Mouse (Mus musculus) MEL (cell line): ENCODE measurements around the gene 4930544D05Rik. TPM values are rescaled to one million over a fixed set of nuclear protein-coding genes. Genes with fewer than 3 reads are reported as not detected.
A peak's percentile ranks its signal among the peaks of the same experiment; 100 is the strongest.

ENCODE experiments used
- DNase-seq: peaks from one replicate; pipeline ENCODE4 v3.0.0; 2011; ENCODE audit warnings: low read depth, low spot score
- H3K27ac ChIP-seq: 2 replicates; pipeline ENCODE4 v1.5.1; 2012; ENCODE audit warnings: low read depth, mild to moderate bottlenecking, control low read depth, low read length, moderate library complexity; ENCODE audit not compliant: control insufficient read depth
- H3K27me3 ChIP-seq, 2 experiments: fragments of 150-350 bp in 1 of 2; sonication (generic) in 1 of 2; 2 replicates each; pipeline ENCODE4 v1.6.1; 2012; ENCODE audit warnings: low read length in 2 of 2, mild to moderate bottlenecking in 2 of 2, improper control_type of control experiment in 1 of 2, moderate library complexity in 1 of 2; ENCODE audit not compliant: insufficient read depth in 2 of 2, control insufficient read depth in 1 of 2
- H3K36me3 ChIP-seq, 2 experiments: 2 replicates each; pipeline ENCODE4 v1.6.1; 2012 to 2014; ENCODE audit warnings: low read length in 2 of 2, improper control_type of control experiment in 1 of 2, inconsistent platforms in 1 of 2, mild to moderate bottlenecking in 1 of 2; ENCODE audit not compliant: insufficient read depth in 2 of 2, control insufficient read depth in 1 of 2
- H3K4me1 ChIP-seq, 2 experiments: fragments of 150-350 bp in 1 of 2; sonication (generic) in 1 of 2; 2 replicates each; pipeline ENCODE4 v1.6.1; 2012; ENCODE audit warnings: low read length in 2 of 2, improper control_type of control experiment in 1 of 2, mild to moderate bottlenecking in 1 of 2; ENCODE audit not compliant: insufficient read depth in 2 of 2, control insufficient read depth in 1 of 2
- H3K4me3 ChIP-seq, 2 experiments: fragments of 150-350 bp in 1 of 2; sonication (generic) in 1 of 2; 2 replicates each; pipeline ENCODE4 v1.5.1; 2012; ENCODE audit warnings: low read depth in 2 of 2, low read length in 2 of 2, mild to moderate bottlenecking in 2 of 2, moderate library complexity in 2 of 2, control low read depth in 1 of 2, improper control_type of control experiment in 1 of 2; ENCODE audit not compliant: control insufficient read depth in 1 of 2, insufficient read depth in 1 of 2
- H3K79me2 ChIP-seq: 2 replicates; pipeline ENCODE4 v1.6.1; 2012; ENCODE audit warnings: mild to moderate bottlenecking, low read length, moderate library complexity; ENCODE audit not compliant: control insufficient read depth, poor library complexity, insufficient read depth
- H3K9ac ChIP-seq: 2 replicates; pipeline ENCODE4 v1.6.1; 2012; ENCODE audit warnings: low read depth, mild to moderate bottlenecking, control low read depth, low read length, moderate library complexity; ENCODE audit not compliant: control insufficient read depth, poor library complexity, severe bottlenecking
- H3K9me3 ChIP-seq: fragments of 150-350 bp; sonication (generic); replicated peaks from 2 replicates; pipeline ENCODE4 v1.6.1; 2012; ENCODE audit warnings: mild to moderate bottlenecking, low read length, improper control_type of control experiment, moderate library complexity; ENCODE audit not compliant: insufficient read depth
- CHD2 ChIP-seq: IDR thresholded peaks from 2 replicates; pipeline ENCODE4 v1.6.1; 2011; ENCODE audit warnings: low read length, improper control_type of control experiment
- E2F4 ChIP-seq: IDR thresholded peaks from 2 replicates; pipeline ENCODE4 v1.6.1; 2011; ENCODE audit warnings: low read depth, low read length, improper control_type of control experiment, borderline replicate concordance
- ELF1 ChIP-seq: IDR thresholded peaks from 2 replicates; pipeline ENCODE4 v1.6.1; 2014; ENCODE audit warnings: low read depth, mild to moderate bottlenecking, inconsistent platforms, low read length, improper control_type of control experiment, moderate library complexity
- EP300 ChIP-seq, 2 experiments: IDR thresholded peaks; 2 replicates each; pipeline ENCODE4 v1.6.1; 2011; ENCODE audit warnings: improper control_type of control experiment in 2 of 2, low read length in 2 of 2, low read depth in 1 of 2, mild to moderate bottlenecking in 1 of 2
- ETS1 ChIP-seq: IDR thresholded peaks from 2 replicates; pipeline ENCODE4 v1.6.1; 2012; ENCODE audit warnings: low read depth, mild to moderate bottlenecking, inconsistent platforms, low read length, improper control_type of control experiment, moderate library complexity
- GATA1 ChIP-seq: IDR thresholded peaks from 2 replicates; pipeline ENCODE4 v1.6.1; 2011; ENCODE audit warnings: low read depth, low read length, improper control_type of control experiment
- HCFC1 ChIP-seq: IDR thresholded peaks from 2 replicates; pipeline ENCODE4 v1.6.1; 2012; ENCODE audit warnings: low read depth, mild to moderate bottlenecking, inconsistent platforms, low read length, improper control_type of control experiment, moderate library complexity
- JUND ChIP-seq: IDR thresholded peaks from 2 replicates; pipeline ENCODE4 v1.6.1; 2011; ENCODE audit warnings: low read depth, mild to moderate bottlenecking, improper control_type of control experiment, low read length
- KAT2A ChIP-seq: conservative IDR thresholded peaks from 2 replicates; pipeline ENCODE4 v1.6.1; 2012; ENCODE audit warnings: low read depth, low read length, improper control_type of control experiment, inconsistent platforms
- MAZ ChIP-seq: IDR thresholded peaks from 2 replicates; pipeline ENCODE4 v1.6.1; 2012; ENCODE audit warnings: low read depth, mild to moderate bottlenecking, inconsistent platforms, low read length, improper control_type of control experiment
- MEF2A ChIP-seq: IDR thresholded peaks from 2 replicates; pipeline ENCODE4 v1.6.1; 2014; ENCODE audit warnings: low read depth, mild to moderate bottlenecking, inconsistent platforms, low read length, improper control_type of control experiment; ENCODE audit not compliant: poor library complexity, insufficient replicate concordance, severe bottlenecking; ENCODE audit errors: extremely low read depth
- MXI1 ChIP-seq: IDR thresholded peaks from 2 replicates; pipeline ENCODE4 v1.6.1; 2011; ENCODE audit warnings: mild to moderate bottlenecking, low read depth, low read length, improper control_type of control experiment
- MYC ChIP-seq: IDR thresholded peaks from 2 replicates; pipeline ENCODE4 v1.6.1; 2011; ENCODE audit warnings: low read depth, mild to moderate bottlenecking, low read length, improper control_type of control experiment, moderate library complexity
- NELFE ChIP-seq: IDR thresholded peaks from 2 replicates; pipeline ENCODE4 v1.6.1; 2011; ENCODE audit warnings: low read depth, low read length, improper control_type of control experiment
- POLR2A ChIP-seq, 2 experiments: IDR thresholded peaks; 2 replicates each; pipeline ENCODE4 v1.6.1; 2011 to 2012; ENCODE audit warnings: low read length in 2 of 2, mild to moderate bottlenecking in 2 of 2, control low read depth in 1 of 2, improper control_type of control experiment in 1 of 2, low read depth in 1 of 2, moderate library complexity in 1 of 2; ENCODE audit not compliant: control insufficient read depth in 1 of 2, insufficient read depth in 1 of 2, poor library complexity in 1 of 2
- POLR2AphosphoS5 ChIP-seq: IDR thresholded peaks from 2 replicates; pipeline ENCODE4 v1.6.1; 2012; ENCODE audit warnings: low read depth, borderline replicate concordance, mild to moderate bottlenecking, inconsistent platforms, low read length, moderate library complexity, mixed read lengths
- RAD21 ChIP-seq: IDR thresholded peaks from 2 replicates; pipeline ENCODE4 v1.6.1; 2011; ENCODE audit warnings: mild to moderate bottlenecking, low read depth, low read length, improper control_type of control experiment
- RCOR1 ChIP-seq: IDR thresholded peaks from 2 replicates; pipeline ENCODE4 v1.6.1; 2012; ENCODE audit warnings: low read depth, mild to moderate bottlenecking, inconsistent platforms, low read length, improper control_type of control experiment
- SIN3A ChIP-seq: IDR thresholded peaks from 2 replicates; pipeline ENCODE4 v1.6.1; 2012; ENCODE audit warnings: low read length, improper control_type of control experiment, inconsistent platforms
- SMC3 ChIP-seq: IDR thresholded peaks from 2 replicates; pipeline ENCODE4 v1.6.1; 2011; ENCODE audit warnings: low read depth, low read length, improper control_type of control experiment
- TAL1 ChIP-seq: IDR thresholded peaks from 2 replicates; pipeline ENCODE4 v1.6.1; 2012; ENCODE audit warnings: mild to moderate bottlenecking, inconsistent platforms, low read length, moderate library complexity, mixed read lengths
- TBP ChIP-seq: IDR thresholded peaks from 2 replicates; pipeline ENCODE4 v1.8.0; 2011; ENCODE audit warnings: low read depth, low read length, improper control_type of control experiment
- TCF12 ChIP-seq: IDR thresholded peaks from 2 replicates; pipeline ENCODE4 v1.6.1; 2014; ENCODE audit warnings: low read depth, mild to moderate bottlenecking, inconsistent platforms, low read length, improper control_type of control experiment, moderate library complexity
- UBTF ChIP-seq: IDR thresholded peaks from 2 replicates; pipeline ENCODE4 v1.6.1; 2012; ENCODE audit warnings: low read depth, mild to moderate bottlenecking, inconsistent platforms, low read length, improper control_type of control experiment, moderate library complexity, borderline replicate concordance; ENCODE audit not compliant: insufficient read depth
- USF1 ChIP-seq: IDR thresholded peaks from 2 replicates; pipeline ENCODE4 v1.6.1; 2014; ENCODE audit warnings: low read depth, mild to moderate bottlenecking, inconsistent platforms, low read length, improper control_type of control experiment, moderate library complexity
- ZC3H11A ChIP-seq: IDR thresholded peaks from 2 replicates; pipeline ENCODE4 v1.6.1; 2012; ENCODE audit warnings: low read depth, mild to moderate bottlenecking, inconsistent platforms, low read length, improper control_type of control experiment
- ZMIZ1 ChIP-seq: IDR thresholded peaks from 2 replicates; pipeline ENCODE4 v1.6.1; 2012; ENCODE audit warnings: low read depth, mild to moderate bottlenecking, inconsistent platforms, low read length, improper control_type of control experiment, moderate library complexity
- ZNF384 ChIP-seq: IDR thresholded peaks from 2 replicates; pipeline ENCODE4 v1.6.1; 2012; ENCODE audit warnings: low read depth, mild to moderate bottlenecking, inconsistent platforms, low read length, improper control_type of control experiment
- polyA plus RNA-seq, 2 experiments: library from polyadenylated mRNA; stranded (reverse) in 1 of 2; unstranded in 1 of 2; fragments of >175 nt in 1 of 2; fragments of >200 nt in 1 of 2; gene quantifications; 2 replicates each; pipeline versions ENCODE4 v1.2.1 to v1.2.4; 2012; ENCODE audit warnings: low replicate concordance in 2 of 2, low read depth in 1 of 2; ENCODE audit not compliant: insufficient read length in 2 of 2, insufficient read depth in 1 of 2, missing spikeins in 1 of 2
- total RNA-seq: library from RNA; depleted of rRNA; stranded (reverse); fragments of 300-350 nt; gene quantifications from 2 replicates; pipeline ENCODE4 v1.2.3, GENCODE M21; 2012

4930544D05Rik gene
- total and polyA plus RNA-seq, 3 experiments = 0.10 TPM; not detected in 2

DNA sequence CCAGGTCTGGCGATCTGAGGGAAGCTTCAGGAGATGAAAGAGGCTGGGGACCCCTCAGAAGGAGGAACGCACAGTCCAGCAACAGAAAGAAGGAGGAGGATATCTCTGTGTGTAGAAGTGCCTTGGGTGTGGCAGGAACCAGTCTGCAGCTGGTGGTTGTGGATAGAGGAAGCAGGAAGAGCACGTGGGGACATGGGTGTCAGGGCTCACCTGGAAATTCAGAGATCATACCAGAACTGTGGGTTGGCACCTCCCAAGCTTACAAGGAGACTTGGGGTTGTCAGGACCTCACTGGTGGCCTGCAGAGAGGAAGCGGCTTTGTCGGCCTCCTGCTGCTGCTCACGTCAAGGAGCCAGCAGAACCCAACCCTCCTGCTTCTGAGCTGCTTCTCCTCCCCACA is 18.3 kb upstream of the 4930544D05Rik start (continued):
- TF ChIP-seq POLR2A (IDR thresholded peaks at IDR 0.05; ENCODE audit: control insufficient read depth in 1 of 2, insufficient read depth in 1 of 2, low read depth in 1 of 2, low read length in 2 of 2, poor library complexity in 1 of 2) (peak in 1 of 2 experiments; percentile 27; a peak in 1 of 4 replicates), USF1 (peak; percentile 84), ZMIZ1 (no peak), CHD2 (no peak), SMC3 (no peak), NELFE (no peak), GATA1 (peak; percentile 63), ETS1 (peak; percentile 88), RAD21 (no peak)

DNA sequence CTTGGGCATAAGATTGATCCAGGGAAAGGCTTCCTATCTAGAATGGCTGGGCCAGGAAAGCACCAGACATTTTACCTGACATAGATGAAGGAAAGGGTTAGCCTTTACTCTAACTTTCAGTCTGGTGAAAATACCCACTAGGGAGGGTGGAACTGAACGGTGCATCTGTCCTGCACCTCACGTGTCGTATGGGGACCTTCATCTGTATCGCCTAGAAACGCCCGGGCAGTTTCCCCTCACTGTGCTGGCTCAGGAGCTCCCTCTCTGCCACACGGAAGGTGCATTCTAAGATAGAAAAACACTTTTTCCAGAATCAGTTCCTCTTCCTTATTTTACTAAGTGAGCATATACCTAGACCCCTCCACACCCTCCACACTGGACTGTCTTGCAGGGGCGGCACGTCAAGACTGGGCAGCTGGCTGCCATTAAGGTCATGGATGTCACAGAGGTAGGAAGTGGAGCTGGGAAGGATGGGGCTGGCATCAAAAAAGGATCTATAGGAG is 17.1 kb upstream of the 4930544D05Rik start:
- Histone ChIP-seq H3K79me2 (no peaks in the 10 kb centered on the region), H3K27ac (no peak overlapping the region), H3K36me3 (peaks cover 5 to 20% of the 10 kb centered on the region in 2 experiments), H3K9me3 (no peaks in the 10 kb centered on the region), H3K9ac (no peak overlapping the region), H3K4me3 (no peak overlapping the region), H3K27me3 (no peaks in the 10 kb centered on the region), H3K4me1 (peaks cover 15 to 30% of the 10 kb centered on the region in 2 experiments)
- TF ChIP-seq ETS1 (no peak), EP300 (IDR thresholded peaks at IDR 0.05; ENCODE audit: low read depth in 1 of 2, low read length in 2 of 2) (no peak), GATA1 (no peak), NELFE (no peak), MYC (no peak), TAL1 (no peak), MXI1 (no peak), E2F4 (no peak), POLR2A (IDR thresholded peaks at IDR 0.05; ENCODE audit: control insufficient read depth in 1 of 2, insufficient read depth in 1 of 2, low read depth in 1 of 2, low read length in 2 of 2, poor library complexity in 1 of 2) (no peak), MAZ (no peak), JUND (no peak), SIN3A (no peak), SMC3 (no peak), TCF12 (no peak), HCFC1 (no peak)
- no peak for DNase-seq

DNA sequence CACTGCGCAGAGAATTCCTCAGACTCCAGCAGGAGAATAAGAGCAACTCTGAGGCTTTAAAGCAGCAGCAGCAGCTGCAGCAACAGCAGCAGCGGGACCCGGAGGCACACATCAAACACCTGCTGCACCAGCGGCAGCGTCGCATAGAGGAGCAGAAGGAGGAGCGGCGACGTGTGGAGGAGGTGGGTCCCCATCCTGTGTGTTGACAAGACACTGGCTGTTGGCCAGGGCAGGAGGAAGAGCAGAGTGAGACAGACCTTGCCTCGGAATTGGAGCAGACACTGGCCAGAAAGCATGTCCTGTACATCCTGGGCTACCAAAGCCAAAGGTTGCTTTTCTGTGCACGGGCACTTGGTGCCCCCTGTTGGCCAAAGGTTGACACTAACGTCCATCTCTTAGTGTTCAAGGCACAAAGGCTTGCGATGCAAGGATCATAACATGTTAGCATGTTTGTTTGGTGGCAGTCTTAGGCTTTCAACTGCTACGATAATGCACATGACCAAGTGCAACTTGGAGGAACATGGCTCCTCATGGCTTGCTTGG is 10.6 kb upstream of the 4930544D05Rik start:
- H3K9ac ChIP-seq = no peak overlapping the region
- no peaks in the 10 kb centered on the region for H3K27me3 ChIP-seq
- no peaks in the 10 kb centered on the region for H3K4me1 ChIP-seq
- DNase-seq = peak; percentile 75
- H3K36me3 ChIP-seq = peaks cover 0 to 5% of the 10 kb centered on the region in 2 experiments; a peak in 2 of 4 replicates
- H3K9me3 ChIP-seq = no peaks in the 10 kb centered on the region
- H3K4me3 ChIP-seq = no peak overlapping the region
- H3K27ac ChIP-seq = no peak overlapping the region
- H3K79me2 ChIP-seq = no peaks in the 10 kb centered on the region
- TF ChIP-seq POLR2AphosphoS5 = no peak
- TF ChIP-seq TAL1 = no peak
- TF ChIP-seq GATA1 = no peak
- no peak for TF ChIP-seq UBTF
- no peak for TF ChIP-seq KAT2A
- no peak for TF ChIP-seq ELF1
- TF ChIP-seq ZC3H11A = peak; percentile 87
- no peak for TF ChIP-seq JUND
- TF ChIP-seq TBP = no peak
- no peak for TF ChIP-seq EP300 (IDR thresholded peaks at IDR 0.05; ENCODE audit: low read depth in 1 of 2, low read length in 2 of 2)
- no peak for TF ChIP-seq ETS1
- peak; percentile 94 for TF ChIP-seq RAD21
- TF ChIP-seq MEF2A = no peak
- TF ChIP-seq MXI1 = no peak
- TF ChIP-seq ZNF384 = peak; percentile 49; the same call in 1 of the 2 replicates
- no peak for TF ChIP-seq MYC
- TF ChIP-seq TCF12 = no peak
- no peak for TF ChIP-seq E2F4
- TF ChIP-seq RCOR1 = no peak
